Mouse (Mus musculus): Measurements from ENCODE around the gene Gm21954. TPM values are rescaled to one million over a fixed set of nuclear protein-coding genes. Genes with fewer than 3 reads are reported as not detected.

The Gm21954 gene
- polyA plus RNA-seq, 1 experiment from 2014 or later: not detected

- peak overlapping the region; percentile 28; the same call in 1 of the 2 replicates for H3K4me2 ChIP-seq (replicated peaks)
- H3K27ac ChIP-seq (replicated peaks): peak overlapping the region; percentile 79
- H3K9ac ChIP-seq: no peak overlapping the region
- no peaks in the 10 kb centered on the region for H3K36me3 ChIP-seq
- H3K9me3 ChIP-seq (replicated peaks): no peaks in the 10 kb centered on the region
- no peaks in the 10 kb centered on the region for H3K27me3 ChIP-seq
- 71% methylated on average over 4 of the region's 4 CpGs for WGBS
- H3K4me3 ChIP-seq (replicated peaks): peak overlapping the region; percentile 17; the same call in 1 of the 2 replicates
- peak; percentile 71; the same call in 1 of the 2 replicates for ATAC-seq (ENCODE audit: insufficient number of reproducible peaks, low FRiP score, low TSS enrichment, low read depth)
- peaks cover 20% of the 10 kb centered on the region for H3K4me1 ChIP-seq
These were observed 8.9 kb downstream of the Gm21954 start for GRCm38 (mm10) chr3:55462904-55463668.

- no peaks in the 10 kb centered on the region for H3K9me3 ChIP-seq (replicated peaks)
- 1% methylated on average over 17 of the region's 17 CpGs for WGBS
- H3K36me3 ChIP-seq: no peaks in the 10 kb centered on the region
- H3K4me1 ChIP-seq: peaks cover 17% of the 10 kb centered on the region
- H3K27me3 ChIP-seq: no peaks in the 10 kb centered on the region
- H3K4me3 ChIP-seq (replicated peaks): peak overlapping the region; percentile 38
- ATAC-seq (ENCODE audit: insufficient number of reproducible peaks, low FRiP score, low TSS enrichment, low read depth): peak; percentile 80
- peak overlapping the region; percentile 65 for H3K4me2 ChIP-seq (replicated peaks)
- H3K9ac ChIP-seq: peak overlapping the region; percentile 9; the same call in 1 of the 2 replicates
- H3K27ac ChIP-seq (replicated peaks): peak overlapping the region; percentile 85
These were observed 10.0 kb downstream of the Gm21954 start for GRCm38 (mm10) chr3:55461685-55462655.

GRCm38 (mm10) chr3:55461092-55461491, 10.9 kb downstream of the Gm21954 start:
- no peaks in the 10 kb centered on the region for H3K36me3 ChIP-seq
- 69% methylated on average over 3 of the region's 3 CpGs for WGBS
- H3K4me2 ChIP-seq (replicated peaks): no peak overlapping the region
- no peaks in the 10 kb centered on the region for H3K9me3 ChIP-seq (replicated peaks)
- no peaks in the 10 kb centered on the region for H3K27me3 ChIP-seq
- ATAC-seq (ENCODE audit: insufficient number of reproducible peaks, low FRiP score, low TSS enrichment, low read depth): no peak
- no peak overlapping the region for H3K9ac ChIP-seq
- H3K4me1 ChIP-seq: peaks cover 16% of the 10 kb centered on the region
- H3K27ac ChIP-seq (replicated peaks): no peak overlapping the region
- H3K4me3 ChIP-seq (replicated peaks): no peak overlapping the region

- no peaks in the 10 kb centered on the region for H3K36me3 ChIP-seq
- H3K4me1 ChIP-seq: peaks cover 4% of the 10 kb centered on the region
- H3K27ac ChIP-seq (replicated peaks): no peak overlapping the region
- ATAC-seq (ENCODE audit: insufficient number of reproducible peaks, low FRiP score, low TSS enrichment, low read depth): no peak
- H3K9me3 ChIP-seq (replicated peaks): no peaks in the 10 kb centered on the region
- no peak overlapping the region for H3K9ac ChIP-seq
- H3K4me2 ChIP-seq (replicated peaks): no peak overlapping the region
- H3K27me3 ChIP-seq: no peaks in the 10 kb centered on the region
- H3K4me3 ChIP-seq (replicated peaks): no peak overlapping the region
- 95% methylated on average over 2 of the region's 2 CpGs for WGBS
These were observed 19.5 kb downstream of the Gm21954 start for GRCm38 (mm10) chr3:55452464-55452863.

- Histone ChIP-seq H3K4me2 (replicated peaks) (no peak overlapping the region), H3K4me1 (peaks cover 4% of the 10 kb centered on the region), H3K4me3 (replicated peaks) (no peak overlapping the region), H3K9me3 (replicated peaks) (no peaks in the 10 kb centered on the region), H3K27me3 (no peaks in the 10 kb centered on the region), H3K36me3 (no peaks in the 10 kb centered on the region), H3K9ac (no peak overlapping the region), H3K27ac (replicated peaks) (no peak overlapping the region)
- WGBS: 76% methylated on average over 3 of the region's 3 CpGs
- no peak for ATAC-seq (ENCODE audit: insufficient number of reproducible peaks, low FRiP score, low TSS enrichment, low read depth)
These were observed 20.1 kb downstream of the Gm21954 start for GRCm38 (mm10) chr3:55451877-55452276.

GRCm38 (mm10) chr3:55451035-55451434, 21.0 kb downstream of the Gm21954 start:
- H3K9me3 ChIP-seq (replicated peaks): no peaks in the 10 kb centered on the region
- no peaks in the 10 kb centered on the region for H3K27me3 ChIP-seq
- no peak overlapping the region for H3K9ac ChIP-seq
- H3K36me3 ChIP-seq: no peaks in the 10 kb centered on the region
- no peak overlapping the region for H3K27ac ChIP-seq (replicated peaks)
- H3K4me1 ChIP-seq: peaks cover 4% of the 10 kb centered on the region
- 85% methylated on average over 14 of the region's 14 CpGs for WGBS
- H3K4me2 ChIP-seq (replicated peaks): no peak overlapping the region
- no peak overlapping the region for H3K4me3 ChIP-seq (replicated peaks)
- ATAC-seq (ENCODE audit: insufficient number of reproducible peaks, low FRiP score, low TSS enrichment, low read depth): no peak

GRCm38 (mm10) chr3:55449148-55449547, 22.9 kb downstream of the Gm21954 start:
- Histone ChIP-seq H3K4me2 (replicated peaks) (no peak overlapping the region), H3K4me3 (replicated peaks) (no peak overlapping the region), H3K9me3 (replicated peaks) (no peaks in the 10 kb centered on the region), H3K27me3 (no peaks in the 10 kb centered on the region), H3K4me1 (peaks cover 4% of the 10 kb centered on the region), H3K36me3 (no peaks in the 10 kb centered on the region), H3K27ac (replicated peaks) (no peak overlapping the region), H3K9ac (no peak overlapping the region)
- no peak for ATAC-seq (ENCODE audit: insufficient number of reproducible peaks, low FRiP score, low TSS enrichment, low read depth)
- WGBS: 86% methylated on average over 2 of the region's 2 CpGs

- Histone ChIP-seq H3K4me1 (peaks cover 8% of the 10 kb centered on the region), H3K4me3 (replicated peaks) (no peak overlapping the region), H3K27me3 (no peaks in the 10 kb centered on the region), H3K27ac (replicated peaks) (peak overlapping the region; percentile 77), H3K9ac (no peak overlapping the region), H3K36me3 (no peaks in the 10 kb centered on the region), H3K9me3 (replicated peaks) (no peaks in the 10 kb centered on the region), H3K4me2 (replicated peaks) (no peak overlapping the region)
- WGBS: 53% methylated on average over 5 of the region's 5 CpGs
- peak; percentile 77 for ATAC-seq (ENCODE audit: insufficient number of reproducible peaks, low FRiP score, low TSS enrichment, low read depth)
These were observed 24.2 kb downstream of the Gm21954 start for GRCm38 (mm10) chr3:55447486-55448460.

GRCm38 (mm10) chr3:55446681-55447080, 25.3 kb downstream of the Gm21954 start:
- Histone ChIP-seq H3K9ac (no peak overlapping the region), H3K36me3 (no peaks in the 10 kb centered on the region), H3K4me1 (peaks cover 10% of the 10 kb centered on the region), H3K27me3 (no peaks in the 10 kb centered on the region), H3K9me3 (replicated peaks) (no peaks in the 10 kb centered on the region), H3K27ac (replicated peaks) (no peak overlapping the region), H3K4me3 (replicated peaks) (no peak overlapping the region), H3K4me2 (replicated peaks) (no peak overlapping the region)
- WGBS: 87% methylated on average over 7 of the region's 7 CpGs
- ATAC-seq (ENCODE audit: insufficient number of reproducible peaks, low FRiP score, low TSS enrichment, low read depth): no peak

GRCm38 (mm10) chr3:55443725-55444124, 28.3 kb downstream of the Gm21954 start:
- no peaks in the 10 kb centered on the region for H3K9me3 ChIP-seq (replicated peaks)
- no peak for ATAC-seq (ENCODE audit: insufficient number of reproducible peaks, low FRiP score, low TSS enrichment, low read depth)
- H3K4me3 ChIP-seq (replicated peaks): no peak overlapping the region
- H3K4me1 ChIP-seq: peaks cover 10% of the 10 kb centered on the region
- H3K36me3 ChIP-seq: no peaks in the 10 kb centered on the region
- H3K9ac ChIP-seq: no peak overlapping the region
- WGBS: 93% methylated on average over 2 of the region's 2 CpGs
- H3K27me3 ChIP-seq: no peaks in the 10 kb centered on the region
- no peak overlapping the region for H3K4me2 ChIP-seq (replicated peaks)
- H3K27ac ChIP-seq (replicated peaks): no peak overlapping the region

Data from embryonic facial prominence, embryonic 15.5 days (tissue).